Mouse (Mus musculus): ENCODE results near the gene Mgst3.

DNA sequence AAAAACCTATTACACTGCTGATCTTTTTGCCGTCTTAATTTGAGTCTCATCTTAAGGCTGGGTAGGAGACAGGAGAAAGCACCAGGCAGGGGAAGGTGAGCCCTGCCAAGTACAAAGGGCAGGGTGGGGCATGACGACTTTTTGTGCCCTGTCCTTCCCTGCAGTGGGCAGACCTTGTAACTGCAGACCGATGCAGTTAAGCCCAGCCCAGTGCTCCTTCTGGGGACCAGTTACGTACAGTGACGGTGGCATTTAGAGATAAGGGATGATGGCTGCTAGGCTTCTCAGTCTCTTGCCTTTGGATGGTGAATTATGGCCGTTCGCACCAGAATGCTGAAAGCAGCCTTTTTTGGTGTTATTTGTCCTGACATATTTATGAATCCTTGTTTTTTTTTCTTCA lies 25.1 kb downstream of the Mgst3 start:
- TF ChIP-seq CTCF (IDR thresholded peaks at IDR 0.05; ENCODE audit: low read depth, low read length) (no peak), GATA2 (IDR thresholded peaks at IDR 0.05; ENCODE audit: borderline replicate concordance, low read depth, low read length) (no peak), GATA1 (IDR thresholded peaks at IDR 0.05; ENCODE audit: borderline replicate concordance, low read length) (no peak)

All from G1E (cell line).